Mouse (Mus musculus): ENCODE data around the gene Prr36. TPM values are rescaled to one million over a fixed set of nuclear protein-coding genes. Genes with fewer than 3 reads are reported as not detected.

The Prr36 gene
- total RNA-seq, 2 experiments from 2014 or later, result 42.9 to 46.0 TPM

- Histone ChIP-seq H3K4me3 (peak within 1 kb of the TSS; percentile 96), H3K27ac (peak within 1 kb of the TSS; percentile 94)
- TF ChIP-seq CTCF (IDR thresholded peaks at IDR 0.05), result peak; percentile 69
- DNase-seq (ENCODE audit: extremely low spot score in 1 of 2, low spot score in 2 of 2), result peak; percentile 100
- intact Hi-C loops (cut with DNase I), result loop anchor here (2.0 kb wide), 1 partner anchor 14 kb away; the partner anchor contains the start of gene Snapc2
Observed at GRCm38 (mm10) chr8:4238434-4239192, 21.4 kb upstream of the Prr36 start, which contains the start of the genes Map2k7 and Gm49320. Map2k7 (plus strand) TSS chr8:4238740. Gm49320 (plus strand) TSS chr8:4238865.

DNA sequence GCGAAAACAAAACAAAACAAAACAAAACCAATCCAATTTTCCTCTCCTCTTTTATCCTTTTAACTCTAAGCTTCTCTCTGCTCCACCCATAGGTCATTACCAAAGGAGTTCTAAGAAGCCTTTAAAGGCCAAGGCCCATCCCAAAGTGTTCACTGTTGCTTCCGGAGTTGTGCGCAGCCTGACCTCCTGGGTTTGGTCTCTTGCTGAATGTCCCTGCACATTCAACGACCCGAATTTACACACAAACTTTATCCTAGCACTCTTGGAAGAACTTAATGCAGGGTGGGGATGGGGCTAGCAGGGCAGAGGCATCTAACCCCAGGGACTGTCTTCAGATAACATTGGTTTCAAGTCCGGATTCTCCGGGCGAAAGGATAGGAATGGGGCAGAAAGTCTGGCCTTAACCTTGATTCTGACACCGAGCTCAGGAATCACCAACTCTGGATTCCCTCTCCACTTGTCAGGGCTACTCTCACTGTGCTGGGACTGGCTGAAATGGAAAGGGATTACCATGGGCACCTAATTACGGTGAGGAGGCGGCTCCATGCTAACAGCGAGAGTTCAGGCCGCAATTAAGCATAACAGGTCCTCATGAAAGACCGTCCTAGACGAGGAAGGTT lies 20.7 kb upstream of the Prr36 start:
- intact Hi-C loops (cut with DNase I), result loop anchor here (2.0 kb wide), 1 partner anchor 15 kb away; the partner anchor contains the start of gene Snapc2
- no peak for DNase-seq (ENCODE audit: extremely low spot score in 1 of 2, low spot score in 2 of 2)
- no peak for TF ChIP-seq CTCF (IDR thresholded peaks at IDR 0.05)
- Histone ChIP-seq H3K27ac (peak overlapping the region; percentile 94), H3K4me3 (peak overlapping the region; percentile 96)

DNA sequence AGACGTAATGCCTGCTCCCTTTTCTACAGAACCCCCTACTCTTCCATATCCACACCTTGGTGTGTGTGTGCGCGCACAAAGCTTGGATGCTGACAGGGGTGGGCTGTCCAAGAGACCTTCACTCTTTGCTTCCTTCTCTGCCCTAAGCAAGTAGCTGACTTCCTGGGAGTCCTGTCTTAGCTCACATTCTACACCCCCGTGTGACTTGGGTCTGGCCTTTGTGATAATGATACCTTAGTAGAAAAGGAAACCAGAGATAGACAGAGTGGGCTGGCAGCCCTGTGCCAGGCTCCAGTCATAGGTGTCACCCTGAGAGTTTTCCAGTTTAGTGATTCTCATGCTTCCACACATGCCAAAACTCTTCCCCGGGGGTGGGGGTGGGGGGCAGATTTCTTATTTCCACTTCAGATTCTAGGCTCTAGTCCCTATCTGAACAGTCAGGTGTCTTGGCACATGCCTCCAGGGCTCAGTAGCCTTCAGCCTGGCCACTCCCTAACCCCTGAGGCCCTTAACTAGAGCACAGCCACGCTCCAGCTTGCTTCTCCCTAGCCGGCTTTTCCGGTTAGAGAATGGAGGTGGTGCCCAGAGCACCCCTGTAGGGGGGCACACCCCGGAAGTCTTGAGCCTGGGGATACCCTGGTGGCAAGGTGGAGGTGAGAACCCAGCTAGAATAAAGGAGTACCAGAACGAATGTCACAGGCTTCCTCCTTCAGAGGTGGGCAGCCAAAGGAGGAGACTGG lies 13.5 kb upstream of the Prr36 start:
- intact Hi-C loops (cut with DNase I), result no loop called here
- TF ChIP-seq CTCF (IDR thresholded peaks at IDR 0.05), result no peak
- Histone ChIP-seq H3K4me3 (no peak overlapping the region), H3K27ac (no peak overlapping the region)
- DNase-seq (ENCODE audit: extremely low spot score in 1 of 2, low spot score in 2 of 2), result no peak

DNA sequence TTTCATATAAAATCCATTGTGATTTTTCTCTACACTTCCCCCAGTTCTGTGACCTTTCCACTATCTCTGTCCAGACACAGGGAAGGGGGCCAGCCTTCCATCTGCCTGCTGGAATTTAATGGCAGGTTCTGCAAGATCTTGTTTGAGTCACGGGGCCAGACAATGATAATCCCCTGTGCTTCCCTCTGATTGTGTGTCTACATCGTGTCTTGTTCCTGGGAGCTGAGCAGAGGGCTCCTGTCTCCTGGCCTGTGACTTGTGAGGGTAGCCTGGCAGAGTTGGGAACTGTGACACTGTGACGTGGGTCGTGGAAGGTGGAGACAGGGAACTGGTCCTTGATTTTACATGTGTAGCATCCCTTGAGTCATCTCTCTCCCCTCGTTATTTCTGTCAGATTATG lies 12.5 kb upstream of the Prr36 start:
- Histone ChIP-seq H3K27ac (no peak overlapping the region), H3K4me3 (no peak overlapping the region)
- no peak for DNase-seq (ENCODE audit: extremely low spot score in 1 of 2, low spot score in 2 of 2)
- intact Hi-C loops (cut with DNase I), result no loop called here
- no peak for TF ChIP-seq CTCF (IDR thresholded peaks at IDR 0.05)

DNA sequence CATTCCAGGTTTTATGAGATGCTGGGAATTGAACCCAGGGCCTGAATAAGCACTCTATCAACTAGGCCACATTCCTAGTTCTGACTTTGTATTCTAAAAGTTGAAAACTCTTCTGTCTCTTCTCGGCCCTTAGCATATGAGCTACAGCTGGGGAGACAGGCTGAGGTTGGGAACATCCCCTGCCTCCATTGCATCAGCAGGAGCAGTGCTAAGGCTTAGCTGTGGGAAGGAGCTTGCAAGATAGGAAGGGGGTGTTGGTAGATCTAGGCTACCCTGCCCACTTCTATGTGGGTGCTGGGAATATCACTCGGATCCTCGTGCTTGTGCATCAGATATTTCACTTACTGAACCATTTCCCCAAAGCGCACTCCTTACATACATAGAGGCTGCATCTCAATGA lies 10.7 kb upstream of the Prr36 start:
- Histone ChIP-seq H3K4me3 (no peak overlapping the region), H3K27ac (no peak overlapping the region)
- DNase-seq (ENCODE audit: extremely low spot score in 1 of 2, low spot score in 2 of 2), result no peak
- no peak for TF ChIP-seq CTCF (IDR thresholded peaks at IDR 0.05)
- intact Hi-C loops (cut with DNase I), result no loop called here

DNA sequence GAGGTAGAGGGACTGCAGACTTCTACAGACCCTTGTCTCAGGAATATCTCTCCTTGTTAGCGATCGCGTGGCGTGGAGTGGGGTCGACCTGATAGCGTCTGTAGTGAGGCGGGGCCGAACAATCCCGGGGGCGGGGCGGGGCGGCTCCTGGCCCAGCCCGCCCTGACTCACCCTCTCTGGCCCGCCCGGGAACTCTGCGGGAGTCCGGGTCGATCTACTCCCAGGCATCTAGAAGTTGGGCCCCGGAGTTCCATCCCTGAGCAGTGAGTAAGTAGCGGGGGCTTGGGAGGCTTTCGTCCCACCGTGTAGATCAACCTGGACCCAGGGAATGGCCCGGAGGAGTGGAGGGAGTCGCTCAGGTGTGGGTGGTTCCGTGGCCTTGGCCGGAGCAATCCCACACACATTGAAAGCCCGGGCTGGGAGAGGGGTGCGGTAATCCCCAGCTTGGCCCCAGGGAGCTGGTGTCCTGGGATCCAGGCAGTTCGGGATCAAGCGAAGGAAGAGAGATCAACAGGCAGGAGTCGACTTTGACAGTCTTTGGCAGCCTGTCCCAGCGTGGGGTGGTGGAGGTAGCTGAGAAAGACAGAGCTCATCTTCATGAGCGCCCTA lies 9.6 kb upstream of the Prr36 start, which contains the start of gene Lrrc8e:
Gene Lrrc8e (plus strand): TSS at position 89 of the 609 bp plus-strand sequence.
- DNase-seq (ENCODE audit: extremely low spot score in 1 of 2, low spot score in 2 of 2), result no peak
- H3K4me3 ChIP-seq, result no peak within 1 kb of the TSS

GRCm38 (mm10) chr8:4226323-4226722 lies 9.1 kb upstream of the Prr36 start:
- intact Hi-C loops (cut with DNase I), result no loop called here
- Histone ChIP-seq H3K27ac (no peak overlapping the region), H3K4me3 (no peak overlapping the region)
- no peak for TF ChIP-seq CTCF (IDR thresholded peaks at IDR 0.05)
- DNase-seq (ENCODE audit: extremely low spot score in 1 of 2, low spot score in 2 of 2), result no peak

More for the DNA sequence above, 9.6 kb upstream of the Prr36 start, which contains the start of gene Lrrc8e:
- intact Hi-C loops (cut with DNase I), result no loop called here
- no peak for TF ChIP-seq CTCF (IDR thresholded peaks at IDR 0.05)
- H3K27ac ChIP-seq, result no peak within 1 kb of the TSS

DNA sequence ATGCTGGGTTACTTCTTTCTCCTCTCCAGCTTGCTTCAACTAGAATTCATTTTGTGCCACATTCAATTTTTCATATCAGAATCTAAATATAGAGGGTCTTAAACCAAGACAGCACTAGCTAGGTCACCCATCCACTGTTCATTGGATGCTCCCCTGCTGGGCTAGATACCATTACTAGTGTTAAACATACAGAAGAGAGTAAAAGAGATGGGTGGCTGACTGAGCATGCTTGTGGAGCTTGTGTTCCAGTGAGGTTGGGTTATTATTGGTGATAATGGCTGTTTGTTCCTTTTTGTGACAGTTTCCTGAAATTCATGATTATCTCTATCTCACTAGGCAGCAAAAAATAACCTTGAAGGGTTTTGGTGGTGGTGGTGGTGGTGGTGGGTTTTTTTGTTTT lies 4.8 kb upstream of the Prr36 start:
- no peak for TF ChIP-seq CTCF (IDR thresholded peaks at IDR 0.05)
- Histone ChIP-seq H3K4me3 (no peak overlapping the region), H3K27ac (no peak overlapping the region)
- intact Hi-C loops (cut with DNase I), result no loop called here
- DNase-seq (ENCODE audit: extremely low spot score in 1 of 2, low spot score in 2 of 2), result no peak

GRCm38 (mm10) chr8:4219617-4220016 lies 2.4 kb upstream of the Prr36 start:
- intact Hi-C loops (cut with DNase I), result no loop called here
- DNase-seq (ENCODE audit: extremely low spot score in 1 of 2, low spot score in 2 of 2), result no peak
- TF ChIP-seq CTCF (IDR thresholded peaks at IDR 0.05), result no peak
- Histone ChIP-seq H3K27ac (no peak overlapping the region), H3K4me3 (no peak overlapping the region)

DNA sequence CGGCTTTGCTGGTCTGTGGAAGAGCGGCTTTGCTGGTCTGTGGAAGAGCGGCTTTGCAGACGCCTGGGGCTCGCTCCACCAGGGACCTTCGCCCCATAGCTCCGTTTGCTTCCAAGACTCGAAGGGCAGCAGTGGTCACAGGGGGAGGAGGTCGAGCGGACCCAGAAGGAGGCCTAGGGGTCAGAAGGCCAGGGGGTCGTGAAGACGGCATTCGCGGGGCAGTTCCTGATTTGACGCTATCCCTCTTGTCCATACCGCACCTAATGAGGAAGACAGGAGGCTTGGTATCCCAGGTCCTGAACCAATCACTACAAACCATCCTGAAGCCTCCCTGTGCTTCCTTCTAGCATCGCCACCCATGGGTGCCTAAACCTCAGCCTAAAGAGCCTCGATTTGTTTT lies 963 bp downstream of the Prr36 start:
- intact Hi-C loops (cut with DNase I), result no loop called here
- no peak for TF ChIP-seq CTCF (IDR thresholded peaks at IDR 0.05)
- no peak for DNase-seq (ENCODE audit: extremely low spot score in 1 of 2, low spot score in 2 of 2)
- Histone ChIP-seq H3K4me3 (peak overlapping the region; percentile 79), H3K27ac (peak overlapping the region; percentile 87)

Measured in left cerebral cortex, adult 2 months (tissue).